Mouse (Mus musculus) liver, postnatal 0 days (tissue): ENCODE results near the gene Prr15. TPM values are rescaled to one million over a fixed set of nuclear protein-coding genes. Genes with fewer than 3 reads are reported as not detected.

Experiments used
- ATAC-seq: fragments of 200-750 bp; cut with Nextera tagmentation; 2 replicates; pipeline ENCODE4 v1.8.0; 2017; ENCODE audit warnings: mild to moderate bottlenecking, moderate library complexity
- DNase-seq: peaks from one replicate; pipeline ENCODE4 v3.0.0-alpha.2; 2016
- H3K27ac ChIP-seq: fragments of 300-500 bp; sonication (generic); 2 replicates; pipeline ENCODE4 v1.5.1; 2014; ENCODE audit warnings: antibody characterized with exemption, moderate library complexity, mild to moderate bottlenecking, low read depth
- H3K27me3 ChIP-seq: fragments of 300-500 bp; sonication (generic); 2 replicates; pipeline ENCODE4 v1.6.1; 2014; ENCODE audit warnings: low read length, control low read depth, mixed read lengths; ENCODE audit not compliant: insufficient read depth
- H3K36me3 ChIP-seq: fragments of 300-500 bp; sonication (generic); replicated peaks from 2 replicates; pipeline ENCODE4 v1.6.1; 2014; ENCODE audit warnings: mild to moderate bottlenecking, control low read depth, low read length, moderate library complexity, mixed read lengths; ENCODE audit not compliant: insufficient read depth
- H3K4me1 ChIP-seq: fragments of 300-500 bp; sonication (generic); 2 replicates; pipeline ENCODE4 v1.6.1; 2014; ENCODE audit warnings: antibody characterized with exemption, mild to moderate bottlenecking, control low read depth; ENCODE audit not compliant: insufficient read depth
- H3K4me2 ChIP-seq: fragments of 300-500 bp; sonication (generic); 2 replicates; pipeline ENCODE4 v1.6.1; 2014; ENCODE audit warnings: low read depth, mild to moderate bottlenecking, low read length, moderate library complexity, mixed read lengths
- H3K4me3 ChIP-seq: fragments of 300-500 bp; sonication (generic); 2 replicates; pipeline ENCODE4 v1.5.1; 2014; ENCODE audit warnings: low read depth, low read length
- H3K9ac ChIP-seq: fragments of 300-500 bp; sonication (generic); replicated peaks from 2 replicates; pipeline ENCODE4 v1.6.1; 2014; ENCODE audit warnings: mild to moderate bottlenecking, moderate library complexity
- H3K9me3 ChIP-seq: fragments of 300-500 bp; sonication (generic); 2 replicates; pipeline ENCODE4 v1.6.1; 2016; ENCODE audit warnings: mild to moderate bottlenecking, control low read depth, low read length, mixed read lengths
- CTCF ChIP-seq: sonication (generic); IDR thresholded peaks from 2 replicates; pipeline ENCODE4 v1.5.1; 2016; ENCODE audit warnings: antibody characterized with exemption, low read depth
- EP300 ChIP-seq: IDR thresholded peaks from 2 replicates; pipeline ENCODE4 v1.6.1; 2016; ENCODE audit warnings: antibody characterized with exemption, low read depth, mild to moderate bottlenecking
- WGBS: fragments of 180-500 bp; shearing (Covaris S2); extraction: QIAGEN DNeasy Blood & Tissue Kit; methylation state at CpG from one replicate; pipeline ENCODE4 v1.1.7; 2014; ENCODE audit not compliant: insufficient replicate concordance; 5-methylcytosine and 5-hydroxymethylcytosine counted together
- polyA plus RNA-seq: library from polyadenylated mRNA; unstranded; fragments of >200 nt; fragmentation: Nextera tagmentation; extraction: Ambion mirVana; gene quantifications from 2 replicates; pipeline ENCODE4 v1.2.1, GENCODE M21; 2015

The Prr15 gene
- polyA plus RNA-seq, 1 experiment from 2014 or later = 0.81 TPM

DNA sequence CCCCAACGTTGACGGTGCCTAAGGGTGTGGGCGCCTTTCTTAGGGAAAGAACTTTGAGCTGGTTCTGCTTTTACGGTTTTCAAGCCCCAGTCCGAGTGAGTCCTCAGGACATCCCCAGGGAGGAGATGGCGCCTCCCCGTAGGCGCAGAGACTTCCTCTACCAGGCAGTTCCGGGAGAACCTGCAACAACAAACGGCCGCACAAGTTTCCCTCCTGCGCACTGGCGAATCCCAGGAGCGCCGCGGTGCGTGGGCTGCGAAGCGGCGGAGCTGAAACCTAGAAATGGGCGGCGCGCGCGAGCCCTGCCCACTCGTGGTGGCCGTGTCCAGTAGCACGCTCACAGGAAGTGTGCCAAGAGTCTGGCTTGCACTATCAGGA lies 2.0 kb downstream of the Prr15 start:
- Histone ChIP-seq H3K4me1 (peaks cover 14% of the 10 kb centered on the region), H3K27ac (no peak overlapping the region), H3K4me2 (peak overlapping the region; percentile 91), H3K9ac (peak overlapping the region; percentile 8), H3K36me3 (no peaks in the 10 kb centered on the region), H3K4me3 (peak overlapping the region; percentile 54), H3K9me3 (no peaks in the 10 kb centered on the region), H3K27me3 (0 out of 2 replicates have a peak, but pooled peaks cover 4% of the 10 kb centered on the region)
- DNase-seq (peak; percentile 51), ATAC-seq (peak; percentile 51)
- no peak for TF ChIP-seq CTCF
- TF ChIP-seq EP300 = no peak
- WGBS = 2% methylated on average over 28 of the region's 28 CpGs

DNA sequence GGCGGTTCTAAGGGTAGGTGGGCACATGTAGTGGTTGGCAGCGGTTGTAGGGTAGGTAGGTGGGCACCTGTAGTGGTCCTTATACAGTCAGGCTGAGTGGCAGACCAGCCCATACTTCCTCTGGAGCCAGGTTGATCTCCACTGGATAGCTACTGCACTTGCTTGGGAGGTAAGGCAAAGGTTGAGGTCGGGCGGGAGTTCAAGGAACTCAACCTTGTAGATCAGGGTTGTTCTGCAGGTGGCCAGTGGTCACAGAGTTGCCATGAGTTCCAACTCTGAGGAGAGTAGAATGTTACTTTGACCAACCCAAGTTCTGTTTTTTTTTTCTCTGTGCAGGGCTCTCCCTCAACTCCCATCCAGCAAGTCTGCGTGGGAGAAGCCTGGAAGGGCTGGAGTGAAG lies 3.1 kb downstream of the Prr15 start:
- Histone ChIP-seq H3K9me3 (no peaks in the 10 kb centered on the region), H3K4me3 (no peak overlapping the region), H3K4me1 (peaks cover 14% of the 10 kb centered on the region), H3K4me2 (no peak overlapping the region), H3K9ac (no peak overlapping the region), H3K36me3 (no peaks in the 10 kb centered on the region), H3K27ac (no peak overlapping the region), H3K27me3 (0 out of 2 replicates have a peak, but pooled peaks cover 4% of the 10 kb centered on the region)
- ATAC-seq (no peak), DNase-seq (no peak)
- TF ChIP-seq CTCF (no peak), EP300 (no peak)
- 85% methylated on average over 5 of the region's 5 CpGs for WGBS

DNA sequence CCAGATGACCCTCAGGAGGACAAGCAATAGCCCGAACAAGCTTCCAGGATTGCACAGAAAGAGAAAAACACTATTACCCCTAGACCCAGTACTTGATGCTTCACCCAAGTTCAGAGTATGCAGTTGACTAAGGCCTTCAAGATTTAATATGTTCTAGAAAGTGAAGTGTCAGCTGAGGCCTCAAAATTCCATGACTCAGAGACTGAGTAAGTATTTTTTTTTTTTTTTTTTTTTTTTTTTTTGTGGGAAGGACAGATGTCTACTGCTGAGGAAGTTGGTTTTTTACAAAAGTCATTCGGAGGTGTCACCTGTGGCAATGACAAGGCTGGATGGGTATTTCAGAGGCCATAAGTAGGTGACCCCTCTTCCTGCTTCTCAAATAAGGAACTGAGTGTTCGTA lies 4.0 kb downstream of the Prr15 start:
- no peak for TF ChIP-seq EP300
- TF ChIP-seq CTCF = no peak
- H3K27ac ChIP-seq = no peak overlapping the region
- no peak overlapping the region for H3K4me3 ChIP-seq
- peaks cover 14% of the 10 kb centered on the region for H3K4me1 ChIP-seq
- H3K27me3 ChIP-seq = 0 out of 2 replicates have a peak, but pooled peaks cover 4% of the 10 kb centered on the region
- H3K9me3 ChIP-seq = no peaks in the 10 kb centered on the region
- no peak overlapping the region for H3K9ac ChIP-seq
- H3K4me2 ChIP-seq = no peak overlapping the region
- WGBS = 41% methylated on average over 3 of the region's 3 CpGs
- ATAC-seq (no peak), DNase-seq (no peak)
- no peaks in the 10 kb centered on the region for H3K36me3 ChIP-seq

DNA sequence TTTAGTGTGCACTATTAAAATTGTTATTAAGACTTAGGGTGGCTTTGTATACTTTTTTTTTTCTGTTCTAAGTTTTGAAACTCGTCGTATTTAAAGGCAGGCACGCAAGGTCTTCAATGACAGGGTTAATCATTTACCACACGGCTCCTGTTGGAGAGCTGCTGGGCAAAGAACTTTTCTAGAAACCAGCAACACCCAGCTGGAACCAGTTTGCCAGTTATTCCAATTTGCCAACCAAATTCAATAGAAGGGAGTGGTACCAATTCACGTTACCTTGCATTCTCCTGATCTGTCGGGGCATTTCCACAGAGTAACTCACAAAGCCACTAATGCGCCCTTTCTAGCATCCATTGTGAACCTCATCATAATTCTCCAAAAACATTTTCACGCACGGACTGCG lies 4.5 kb downstream of the Prr15 start:
- TF ChIP-seq CTCF = no peak
- no peak for TF ChIP-seq EP300
- H3K9ac ChIP-seq = no peak overlapping the region
- H3K4me2 ChIP-seq = no peak overlapping the region
- H3K9me3 ChIP-seq = no peaks in the 10 kb centered on the region
- no peak overlapping the region for H3K4me3 ChIP-seq
- WGBS = 66% methylated on average over 10 of the region's 10 CpGs
- H3K4me1 ChIP-seq = peaks cover 14% of the 10 kb centered on the region
- no peaks in the 10 kb centered on the region for H3K36me3 ChIP-seq
- 0 out of 2 replicates have a peak, but pooled peaks cover 4% of the 10 kb centered on the region for H3K27me3 ChIP-seq
- ATAC-seq = peak; percentile 26; the same call in 1 of the 2 replicates
- DNase-seq = no peak
- H3K27ac ChIP-seq = no peak overlapping the region

DNA sequence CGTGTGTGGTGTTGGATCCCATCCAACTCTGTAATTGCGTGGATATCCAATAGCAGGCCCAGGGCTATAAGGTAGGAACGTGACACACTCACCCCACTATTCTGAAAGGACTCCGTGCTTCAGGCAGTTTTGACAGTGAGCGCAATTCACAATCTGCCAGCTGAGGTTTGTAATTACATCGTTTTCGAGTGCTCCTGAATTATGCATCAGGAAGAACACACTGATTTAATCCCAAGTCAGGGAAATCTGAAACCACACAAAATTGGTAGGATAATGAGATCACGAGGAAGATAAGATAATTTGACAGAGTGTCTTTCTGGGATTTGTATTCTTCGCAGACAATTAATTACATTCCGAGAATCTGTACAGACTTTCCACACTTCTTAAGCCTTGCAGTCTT lies 6.1 kb downstream of the Prr15 start:
- Histone ChIP-seq H3K27me3 (no peaks in the 10 kb centered on the region), H3K9me3 (no peaks in the 10 kb centered on the region), H3K4me2 (no peak overlapping the region), H3K4me3 (no peak overlapping the region), H3K27ac (no peak overlapping the region), H3K9ac (no peak overlapping the region), H3K36me3 (no peaks in the 10 kb centered on the region), H3K4me1 (peaks cover 10% of the 10 kb centered on the region)
- no peak for ATAC-seq
- 71% methylated on average over 10 of the region's 10 CpGs for WGBS
- TF ChIP-seq EP300 = no peak
- no peak for TF ChIP-seq CTCF
- no peak for DNase-seq

DNA sequence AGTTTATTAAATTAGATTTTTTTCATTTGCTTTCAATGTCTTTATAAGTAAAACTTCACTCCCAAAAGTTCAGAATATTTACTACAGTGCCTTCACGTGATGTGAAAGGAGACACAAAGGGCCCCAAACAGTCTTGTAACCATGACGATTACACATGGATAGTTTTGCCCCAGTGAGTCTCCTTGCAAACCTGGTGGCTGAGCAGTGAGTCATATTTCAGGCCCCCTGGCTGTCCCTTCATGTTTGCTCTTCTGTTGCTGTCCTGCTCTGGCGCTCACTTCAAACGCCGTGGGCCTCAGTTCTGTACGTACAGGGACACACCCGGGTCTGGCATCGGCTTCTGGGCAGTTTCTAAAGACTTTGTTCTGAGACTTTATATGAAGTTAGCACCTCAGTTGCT lies 6.6 kb downstream of the Prr15 start:
- H3K4me2 ChIP-seq = no peak overlapping the region
- no peak for ATAC-seq
- WGBS = 61% methylated on average over 8 of the region's 8 CpGs

DNA sequence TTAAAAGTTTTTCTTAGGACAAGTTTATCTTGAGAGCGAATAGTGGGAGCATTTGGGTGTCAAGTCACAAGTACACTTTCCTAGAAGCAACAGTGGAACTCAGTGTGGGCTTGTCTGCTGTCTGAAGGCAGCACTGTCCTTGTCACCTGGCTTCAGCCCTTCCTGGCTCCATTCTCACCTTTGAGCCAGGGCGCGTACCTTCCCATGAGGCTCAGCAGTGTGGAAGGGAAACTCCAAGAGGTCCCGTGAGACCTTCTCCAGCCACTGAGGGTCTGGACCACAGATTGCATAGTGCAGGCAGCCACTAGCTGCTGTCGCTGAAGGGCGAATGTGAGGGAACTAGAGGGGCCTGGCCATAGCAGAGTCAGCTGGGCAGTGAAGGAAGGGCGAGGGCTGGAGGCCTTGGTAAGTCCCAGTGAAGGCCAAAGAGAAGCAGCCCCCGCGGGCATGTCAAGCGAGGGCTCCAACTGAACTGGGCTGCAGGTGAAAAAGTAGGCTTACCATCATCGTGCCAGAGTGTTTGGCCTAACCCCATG lies 7.5 kb downstream of the Prr15 start:
- 69% methylated on average over 11 of the region's 11 CpGs for WGBS
- Histone ChIP-seq H3K27ac (no peak overlapping the region), H3K4me1 (no peaks in the 10 kb centered on the region; the same call in 1 of the 2 replicates), H3K4me3 (no peak overlapping the region), H3K9me3 (no peaks in the 10 kb centered on the region), H3K9ac (no peak overlapping the region), H3K27me3 (no peaks in the 10 kb centered on the region), H3K4me2 (no peak overlapping the region), H3K36me3 (no peaks in the 10 kb centered on the region)
- ATAC-seq = no peak
- no peak for DNase-seq
- TF ChIP-seq CTCF (no peak), EP300 (no peak)

More for the DNA sequence above, 6.6 kb downstream of the Prr15 start:
- TF ChIP-seq CTCF = no peak
- no peak for TF ChIP-seq EP300
- no peak for DNase-seq
- Histone ChIP-seq H3K9ac (no peak overlapping the region), H3K27me3 (no peaks in the 10 kb centered on the region), H3K36me3 (no peaks in the 10 kb centered on the region), H3K9me3 (no peaks in the 10 kb centered on the region), H3K4me1 (peaks cover 7% of the 10 kb centered on the region), H3K27ac (no peak overlapping the region), H3K4me3 (no peak overlapping the region)
